Mouse (Mus musculus) testis, adult 2 months (tissue): ENCODE measurements around the gene Etv5.

Experiments used
- CTCF ChIP-seq: fragments of 200-500 bp; IDR thresholded peaks from 2 replicates; pipeline ENCODE4 v1.5.1; 2012; ENCODE audit warnings: low read depth, mild to moderate bottlenecking, inconsistent platforms, low read length, moderate library complexity; ENCODE audit not compliant: control insufficient read depth, insufficient read depth, insufficient replicate concordance
- POLR2A ChIP-seq: fragments of 200-500 bp; IDR thresholded peaks from 2 replicates; pipeline ENCODE4 v1.6.1; 2012; ENCODE audit warnings: low read depth, mild to moderate bottlenecking, inconsistent platforms, low read length, moderate library complexity; ENCODE audit not compliant: control insufficient read depth

DNA sequence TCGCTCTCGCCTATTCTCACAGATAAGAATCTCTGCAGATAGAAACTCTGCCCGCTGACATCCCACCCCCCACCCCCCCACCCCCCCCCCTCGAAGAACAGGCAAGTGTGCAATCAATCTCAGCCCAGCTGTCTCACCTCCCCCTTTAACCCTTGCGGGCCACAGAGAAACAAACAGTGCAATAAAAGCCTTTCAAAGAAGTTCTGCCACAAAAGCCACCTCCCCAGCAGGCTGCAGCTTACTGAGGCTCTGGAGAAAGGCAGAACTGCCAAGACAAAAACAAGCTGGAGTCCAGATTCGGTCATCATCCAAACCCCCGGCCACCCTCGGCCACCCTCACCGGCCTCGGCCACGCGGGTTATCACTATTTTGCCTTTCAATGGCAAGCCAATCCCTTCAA lies 5.6 kb downstream of the Etv5 start:
- TF ChIP-seq CTCF = no peak
- TF ChIP-seq POLR2A = no peak
